ENCODE assay signal across 13 mouse cellular contexts in the genomic region with DNA sequence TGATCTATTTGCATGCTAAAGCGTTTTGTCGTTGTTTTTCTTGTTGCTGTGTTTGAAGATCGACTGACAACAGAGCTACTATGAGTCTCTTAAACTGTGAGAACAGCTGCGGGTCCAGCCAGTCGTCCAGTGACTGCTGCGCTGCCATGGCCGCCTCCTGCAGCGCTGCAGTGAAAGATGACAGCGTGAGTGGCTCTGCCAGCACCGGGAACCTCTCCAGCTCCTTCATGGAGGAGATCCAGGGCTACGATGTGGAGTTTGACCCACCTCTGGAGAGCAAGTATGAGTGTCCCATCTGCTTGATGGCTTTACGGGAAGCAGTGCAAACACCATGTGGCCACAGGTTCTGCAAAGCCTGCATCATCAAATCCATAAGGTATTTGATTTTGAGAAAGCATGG. TPM values are rescaled to one million over a fixed set of nuclear protein-coding genes. Genes with fewer than 3 reads are reported as not detected.
DNase-seq lines count a peak whose midpoint lies in the region; ATAC-seq lines count a peak whose summit lies in the region.
"Had no signal": no experiment of that assay in that cellular context is flagged by ENCODE, and none has a peak within 500 bp of the region (broad histone marks: within the 10 kb centered on the region; RNA-seq: fewer than 3 reads in every experiment).

No protein-coding gene starts in this region.

- no peaks in the 10 kb centered on the region for H3K27me3 ChIP-seq in hindbrain, embryonic 16.5 days (replicated peaks; ENCODE audit: control insufficient read depth, insufficient read depth, low read length)
- H3K27me3 ChIP-seq in hindbrain, embryonic 14.5 days (ENCODE audit: control insufficient read depth, insufficient read depth, low read length) = no peaks in the 10 kb centered on the region
- H3K27me3 ChIP-seq: heart, embryonic 13.5 days had no signal

- intact Hi-C loops in left cerebral cortex, postnatal 4 days (cut with DNase I) = no loop called here
- intact Hi-C loops in left cerebral cortex, postnatal 36 days (cut with DNase I) = no loop called here

- 0 out of 2 replicates have a peak, but pooled peaks cover 3% of the 10 kb centered on the region for H3K36me3 ChIP-seq in hindbrain, embryonic 16.5 days (ENCODE audit: control insufficient read depth, insufficient read depth, low read length)
- peaks cover 44% of the 10 kb centered on the region for H3K36me3 ChIP-seq in hindbrain, embryonic 14.5 days (replicated peaks; ENCODE audit: control insufficient read depth, insufficient read depth)

- no peaks in the 10 kb centered on the region for H3K9me3 ChIP-seq in hindbrain, embryonic 16.5 days (ENCODE audit: control insufficient read depth, low read length)
- no peaks in the 10 kb centered on the region for H3K9me3 ChIP-seq in hindbrain, embryonic 14.5 days (ENCODE audit: control insufficient read depth, low read length)
- H3K9me3 ChIP-seq: heart, embryonic 13.5 days; limb, embryonic 10.5 days had no signal

- H3K4me2 ChIP-seq in hindbrain, embryonic 16.5 days (ENCODE audit: low read length) = no peak overlapping the region
- no peak overlapping the region for H3K4me2 ChIP-seq in hindbrain, embryonic 14.5 days (replicated peaks)
- H3K4me2 ChIP-seq: heart, embryonic 13.5 days had no signal

- H3K27ac ChIP-seq in hindbrain, embryonic 16.5 days (ENCODE audit: low read depth, low read length) = no peak overlapping the region
- H3K27ac ChIP-seq in hindbrain, embryonic 14.5 days = no peak overlapping the region
- H3K27ac ChIP-seq: heart, embryonic 13.5 days; limb, embryonic 10.5 days had no signal

- WGBS in hindbrain, embryonic 16.5 days = 79% methylated on average over 12 of the region's 12 CpGs
- 87% methylated on average over 12 of the region's 12 CpGs for WGBS in hindbrain, embryonic 14.5 days

- H3K4me1 ChIP-seq in hindbrain, embryonic 16.5 days (ENCODE audit: control insufficient read depth, insufficient read depth, low read depth, low read length) = peaks cover 1% of the 10 kb centered on the region
- peaks cover 2% of the 10 kb centered on the region; the same call in 1 of the 2 replicates for H3K4me1 ChIP-seq in hindbrain, embryonic 14.5 days (replicated peaks; ENCODE audit: control insufficient read depth, insufficient read depth, low read length)

- no peak overlapping the region for H3K4me3 ChIP-seq in hindbrain, embryonic 16.5 days (ENCODE audit: low read length)
- H3K4me3 ChIP-seq in hindbrain, embryonic 14.5 days (replicated peaks; ENCODE audit: low read length) = no peak overlapping the region
- H3K4me3 ChIP-seq: heart, embryonic 13.5 days; limb, embryonic 10.5 days had no signal

- no peak for DNase-seq in hindbrain, embryonic 14.5 days (ENCODE audit: low spot score)
- DNase-seq in left cerebral cortex, postnatal 4 days = peak; percentile 79
- no peak for DNase-seq in left cerebral cortex, postnatal 36 days (ENCODE audit: low spot score in 2 of 2)
- peak; percentile 18 to 20 for DNase-seq in cerebellum, postnatal 36 days
- peak; percentile 69 to 82 for DNase-seq in kidney, postnatal 36 days
- DNase-seq: lung, adult 2 months had no signal

- no peak overlapping the region for H3K9ac ChIP-seq in hindbrain, embryonic 16.5 days (ENCODE audit: low read depth, low read length)
- H3K9ac ChIP-seq in hindbrain, embryonic 14.5 days = no peak overlapping the region
- H3K9ac ChIP-seq: heart, embryonic 13.5 days had no signal

- ATAC-seq in hindbrain, embryonic 16.5 days = peak; percentile 44; the same call in 1 of the 2 replicates
- no peak for ATAC-seq in hindbrain, embryonic 14.5 days (ENCODE audit: low FRiP score)
- no peak for ATAC-seq in frontal cortex, adult (ENCODE audit: low TSS enrichment)

RNA-seq across cellular contexts. Expression of gene Traf6, which starts 6.2 kb away (rescaled TPM):
- 4.1 and 5.8 TPM in 2 replicates for polyA plus RNA-seq in hindbrain, embryonic 16.5 days (2015; fragmentation: Nextera tagmentation; extraction: Ambion mirVana)
- 8.0 and 8.5 TPM in 2 replicates for polyA plus RNA-seq in hindbrain, embryonic 14.5 days (2014; fragmentation: Nextera tagmentation; extraction: Ambion mirVana)
- total RNA-seq in left cerebral cortex, postnatal 4 days (2021) = 10 to 100 TPM; 13.9 to 17.7 TPM
- 10 to 100 TPM; 10.3 to 11.5 TPM for total RNA-seq in left cerebral cortex, postnatal 36 days (2021)

RNA-seq across cellular contexts. Expression of gene B230118H07Rik, which starts 35.1 kb away (rescaled TPM):
- polyA plus RNA-seq in hindbrain, embryonic 16.5 days (2015; fragmentation: Nextera tagmentation; extraction: Ambion mirVana) = 50.0 and 50.5 TPM in 2 replicates
- polyA plus RNA-seq in hindbrain, embryonic 14.5 days (2014; fragmentation: Nextera tagmentation; extraction: Ambion mirVana) = 48.3 and 61.1 TPM in 2 replicates
- total RNA-seq in left cerebral cortex, postnatal 4 days (2021) = 10 to 100 TPM; 21.1 to 24.9 TPM
- 10 to 100 TPM; 26.3 to 29.4 TPM for total RNA-seq in left cerebral cortex, postnatal 36 days (2021)

RNA-seq across cellular contexts. Expression of gene Rag1, which starts 35.1 kb away (rescaled TPM):
- 0.09 and 0.17 TPM in 2 replicates for polyA plus RNA-seq in hindbrain, embryonic 16.5 days (2015; fragmentation: Nextera tagmentation; extraction: Ambion mirVana)
- polyA plus RNA-seq in hindbrain, embryonic 14.5 days (2014; fragmentation: Nextera tagmentation; extraction: Ambion mirVana) = 0.23 and 0.32 TPM in 2 replicates
- under 1 TPM; 0.42 to 0.44 TPM for total RNA-seq in left cerebral cortex, postnatal 4 days (2021)
- total RNA-seq in left cerebral cortex, postnatal 36 days (2021) = under 1 TPM; 0.25 to 0.29 TPM
- polyA plus RNA-seq: intestine, embryonic 14.5 days had no signal

RNA-seq across cellular contexts. Expression of gene Rag2, which starts 59.9 kb away (rescaled TPM):
- not detected in 2 replicates for polyA plus RNA-seq in hindbrain, embryonic 16.5 days (2015; fragmentation: Nextera tagmentation; extraction: Ambion mirVana)
- 0.07 and 0.16 TPM in 2 replicates for polyA plus RNA-seq in hindbrain, embryonic 14.5 days (2014; fragmentation: Nextera tagmentation; extraction: Ambion mirVana)
- total RNA-seq in left cerebral cortex, postnatal 4 days (2021) = not detected
- total RNA-seq in left cerebral cortex, postnatal 36 days (2021) = not detected
- total RNA-seq: megakaryocyte, adult 5-6 weeks had no signal
- polyA plus RNA-seq: forebrain, embryonic 11.5 days; limb, embryonic 10.5 days; lung, adult 2 months had no signal

Comparison
In these comparisons a context has a peak if more than half of its experiments do, and no peak if none do; other contexts are left out.
1. DNase-seq: peak in left cerebral cortex, postnatal 4 days (single experiment), cerebellum, postnatal 36 days (2 of 2) and kidney, postnatal 36 days (2 of 2); none in hindbrain, embryonic 14.5 days (single experiment) and left cerebral cortex, postnatal 36 days (0 of 2).